Mouse (Mus musculus) testis, adult 2 months (tissue): Measurements from ENCODE around the gene Rnf150.

Source experiments
- CTCF ChIP-seq: fragments of 200-500 bp; IDR thresholded peaks from 2 replicates; pipeline ENCODE4 v1.5.1; 2012; ENCODE audit warnings: low read depth, mild to moderate bottlenecking, inconsistent platforms, low read length, moderate library complexity; ENCODE audit not compliant: control insufficient read depth, insufficient read depth, insufficient replicate concordance
- POLR2A ChIP-seq: fragments of 200-500 bp; IDR thresholded peaks from 2 replicates; pipeline ENCODE4 v1.6.1; 2012; ENCODE audit warnings: low read depth, mild to moderate bottlenecking, inconsistent platforms, low read length, moderate library complexity; ENCODE audit not compliant: control insufficient read depth

DNA sequence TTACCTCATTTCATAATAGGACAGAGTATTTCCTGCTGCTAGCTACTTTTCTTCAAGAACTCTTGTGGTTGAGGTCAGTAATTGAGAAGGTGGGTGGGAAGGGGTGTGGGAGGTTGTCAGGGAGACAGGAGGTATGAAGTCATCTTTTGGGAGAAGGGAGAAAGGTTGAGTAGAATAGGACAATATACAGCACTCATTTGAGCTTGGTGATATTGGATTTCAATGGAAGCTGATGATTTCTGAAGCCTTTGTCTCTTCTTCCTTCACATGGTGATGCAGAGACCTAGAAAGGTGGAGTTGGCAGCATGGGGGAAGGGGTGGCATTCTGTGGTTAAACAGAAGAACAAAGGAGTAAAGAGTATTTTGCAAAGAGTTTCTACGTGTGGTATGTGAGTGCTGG lies 119.7 kb downstream of the Rnf150 start:
- no peak for TF ChIP-seq CTCF
- no peak for TF ChIP-seq POLR2A
